In the genomic region with DNA sequence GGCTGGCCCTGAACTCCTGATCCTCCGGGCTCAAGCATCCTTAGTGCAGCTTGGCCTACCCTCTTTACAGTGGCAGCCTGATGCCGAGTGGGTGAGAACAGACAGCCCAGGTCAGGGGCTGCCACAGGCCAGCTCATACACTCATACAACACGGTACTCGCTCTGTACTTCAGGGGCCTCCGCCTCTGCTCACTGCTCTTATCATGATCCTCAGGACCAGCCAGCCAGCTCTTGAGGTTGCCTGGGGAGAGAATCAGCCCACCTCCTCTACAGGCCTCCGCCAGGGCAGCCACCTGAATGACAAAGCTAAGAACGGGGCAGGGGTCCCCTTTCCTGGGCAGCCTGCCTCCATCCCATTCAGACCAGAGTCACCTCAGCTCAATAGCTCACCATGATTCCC, we compare ENCODE assay signal across 10 mouse cellular contexts. TPM values are rescaled to one million over a fixed set of nuclear protein-coding genes. Genes with fewer than 3 reads are reported as not detected.
A peak's percentile ranks its signal among the peaks of the same experiment; 100 is the strongest.
DNase-seq lines count a peak whose midpoint lies in the region; ATAC-seq and TF ChIP-seq lines count a peak whose summit lies in the region.
"Had no signal": no experiment of that assay in that cellular context is flagged by ENCODE, and none has a peak within 500 bp of the region (broad histone marks: within the 10 kb centered on the region; RNA-seq: fewer than 3 reads in every experiment).

No protein-coding gene starts in this region.

- peaks cover 73% of the 10 kb centered on the region for H3K4me1 ChIP-seq in cerebellum, adult 2 months (ENCODE audit: control insufficient read depth, insufficient read depth, low read length)
- peaks cover 72% of the 10 kb centered on the region for H3K4me1 ChIP-seq in hindbrain, embryonic 10.5 days (replicated peaks)
- H3K4me1 ChIP-seq in hindbrain, postnatal 0 days (ENCODE audit: insufficient read depth, low read length), result peaks cover 26% of the 10 kb centered on the region
- H3K4me1 ChIP-seq in stomach, embryonic 15.5 days, result peaks cover 49% of the 10 kb centered on the region
- peaks cover 11% of the 10 kb centered on the region for H3K4me1 ChIP-seq in stomach, postnatal 0 days (replicated peaks; ENCODE audit: control insufficient read depth, insufficient read depth)
- peaks cover 14% of the 10 kb centered on the region for H3K4me1 ChIP-seq in midbrain, postnatal 0 days (ENCODE audit: insufficient read depth, low read length)

- H3K4me3 ChIP-seq in cerebellum, adult 2 months (replicated peaks; ENCODE audit: insufficient read depth, low read depth, low read length), result no peak overlapping the region
- H3K4me3 ChIP-seq in hindbrain, embryonic 10.5 days, result no peak overlapping the region
- H3K4me3 ChIP-seq in hindbrain, postnatal 0 days (ENCODE audit: low read length), result no peak overlapping the region
- H3K4me3 ChIP-seq in stomach, embryonic 15.5 days (replicated peaks), result no peak overlapping the region
- no peak overlapping the region for H3K4me3 ChIP-seq in stomach, postnatal 0 days (ENCODE audit: low read depth, low read length)
- H3K4me3 ChIP-seq in midbrain, postnatal 0 days (ENCODE audit: low read depth, low read length), result no peak overlapping the region

- H3K9me3 ChIP-seq in hindbrain, embryonic 10.5 days, result no peaks in the 10 kb centered on the region
- no peaks in the 10 kb centered on the region for H3K9me3 ChIP-seq in hindbrain, postnatal 0 days (ENCODE audit: low read length)
- H3K9me3 ChIP-seq in stomach, embryonic 15.5 days, result no peaks in the 10 kb centered on the region
- H3K9me3 ChIP-seq in stomach, postnatal 0 days (ENCODE audit: control insufficient read depth, low read length), result no peaks in the 10 kb centered on the region
- H3K9me3 ChIP-seq in midbrain, postnatal 0 days (ENCODE audit: low read length), result no peaks in the 10 kb centered on the region

- 77% methylated on average over 7 of the region's 7 CpGs for whole genome bisulfite sequencing in cerebellum, adult 2 months
- 84% methylated on average over 7 of the region's 7 CpGs for WGBS in hindbrain, embryonic 10.5 days
- WGBS in hindbrain, postnatal 0 days, result 77% methylated on average over 7 of the region's 7 CpGs
- WGBS in stomach, embryonic 15.5 days, result 81% methylated on average over 7 of the region's 7 CpGs
- 88% methylated on average over 7 of the region's 7 CpGs for WGBS in stomach, postnatal 0 days
- WGBS in midbrain, postnatal 0 days, result 82% methylated on average over 7 of the region's 7 CpGs

- no peak for TF ChIP-seq EP300 in stomach, postnatal 0 days (optimal IDR thresholded peaks at IDR 0.05)

- H3K9ac ChIP-seq in hindbrain, postnatal 0 days (replicated peaks; ENCODE audit: low read length), result no peak overlapping the region
- no peak overlapping the region for H3K9ac ChIP-seq in stomach, embryonic 15.5 days
- no peak overlapping the region for H3K9ac ChIP-seq in stomach, postnatal 0 days (ENCODE audit: low read length)
- no peak overlapping the region for H3K9ac ChIP-seq in midbrain, postnatal 0 days (replicated peaks; ENCODE audit: low read length, poor library complexity, severe bottlenecking)

- peak overlapping the region; percentile 41 for H3K27ac ChIP-seq in cerebellum, adult 2 months (ENCODE audit: insufficient read depth, low read length)
- peak overlapping the region; percentile 66 for H3K27ac ChIP-seq in hindbrain, embryonic 10.5 days
- no peak overlapping the region for H3K27ac ChIP-seq in hindbrain, postnatal 0 days
- H3K27ac ChIP-seq in stomach, embryonic 15.5 days, result 0 out of 2 replicates have a peak overlapping the region, but pooled peaks have one; percentile 17
- H3K27ac ChIP-seq in stomach, postnatal 0 days (replicated peaks), result no peak overlapping the region
- H3K27ac ChIP-seq in midbrain, postnatal 0 days (ENCODE audit: low read depth, low read length), result no peak overlapping the region

- H3K36me3 ChIP-seq in hindbrain, embryonic 10.5 days, result peaks cover 76% of the 10 kb centered on the region
- H3K36me3 ChIP-seq in hindbrain, postnatal 0 days (ENCODE audit: insufficient read depth, low read length), result peaks cover 23% of the 10 kb centered on the region; the same call in 1 of the 2 replicates
- peaks cover 42% of the 10 kb centered on the region for H3K36me3 ChIP-seq in stomach, embryonic 15.5 days
- peaks cover 24% of the 10 kb centered on the region; the same call in 1 of the 2 replicates for H3K36me3 ChIP-seq in stomach, postnatal 0 days (ENCODE audit: control insufficient read depth, insufficient read depth, low read length)
- peaks cover 35% of the 10 kb centered on the region for H3K36me3 ChIP-seq in midbrain, postnatal 0 days (ENCODE audit: insufficient read depth, low read length)

- TF ChIP-seq POLR2A in cerebellum, adult 2 months (IDR thresholded peaks at IDR 0.05; ENCODE audit: borderline replicate concordance, insufficient read depth, low read length), result no peak

- H3K4me2 ChIP-seq in hindbrain, postnatal 0 days (ENCODE audit: low read depth, low read length), result no peak overlapping the region
- no peak overlapping the region for H3K4me2 ChIP-seq in stomach, embryonic 15.5 days
- no peak overlapping the region for H3K4me2 ChIP-seq in stomach, postnatal 0 days (replicated peaks; ENCODE audit: low read depth)
- H3K4me2 ChIP-seq in midbrain, postnatal 0 days (ENCODE audit: low read depth, low read length, poor library complexity, severe bottlenecking), result no peak overlapping the region

- no peaks in the 10 kb centered on the region for H3K27me3 ChIP-seq in cerebellum, adult 2 months (ENCODE audit: control insufficient read depth, insufficient read depth, low read length)
- H3K27me3 ChIP-seq in hindbrain, embryonic 10.5 days (ENCODE audit: insufficient read depth, poor library complexity, severe bottlenecking), result peaks cover 21% of the 10 kb centered on the region
- H3K27me3 ChIP-seq in hindbrain, postnatal 0 days (ENCODE audit: insufficient read depth, low read length), result no peaks in the 10 kb centered on the region
- no peaks in the 10 kb centered on the region for H3K27me3 ChIP-seq in stomach, embryonic 15.5 days (replicated peaks)
- H3K27me3 ChIP-seq in stomach, postnatal 0 days (ENCODE audit: control insufficient read depth, insufficient read depth, low read length), result no peaks in the 10 kb centered on the region
- no peaks in the 10 kb centered on the region for H3K27me3 ChIP-seq in midbrain, postnatal 0 days (ENCODE audit: insufficient read depth, low read length)

- ATAC-seq in hindbrain, postnatal 0 days, result no peak
- ATAC-seq in stomach, embryonic 15.5 days (ENCODE audit: insufficient read depth, low FRiP score, low read depth), result no peak
- no peak for ATAC-seq in stomach, postnatal 0 days (ENCODE audit: low FRiP score, low TSS enrichment)
- no peak for ATAC-seq in midbrain, postnatal 0 days (ENCODE audit: low FRiP score)
- ATAC-seq: inflammation-experienced regulatory T-cells, adult 6 months had no signal

- DNase-seq in cerebellum, adult 2 months, result no peak
- no peak for DNase-seq in cerebellum, adult 9-11 months
- DNase-seq in hindbrain, embryonic 10.5 days (ENCODE audit: low spot score), result no peak
- no peak for DNase-seq in hindbrain, postnatal 0 days (ENCODE audit: low spot score)
- DNase-seq in stomach, postnatal 0 days (ENCODE audit: low spot score), result no peak
- no peak for DNase-seq in retina, embryonic 14.5 days (ENCODE audit: low spot score)
- no peak for DNase-seq in midbrain, postnatal 0 days (ENCODE audit: low spot score)

- TF ChIP-seq CTCF in cerebellum, adult 2 months (IDR thresholded peaks at IDR 0.05; ENCODE audit: borderline replicate concordance, insufficient read depth, low read depth, low read length), result no peak
- no peak for TF ChIP-seq CTCF in hindbrain, postnatal 0 days (IDR thresholded peaks at IDR 0.05; ENCODE audit: low read depth)
- TF ChIP-seq CTCF in stomach, postnatal 0 days (IDR thresholded peaks at IDR 0.05; ENCODE audit: low read depth), result no peak
- no peak for TF ChIP-seq CTCF in midbrain, postnatal 0 days (IDR thresholded peaks at IDR 0.05)

RNA-seq across cellular contexts. Expression of gene Rflna, which starts 50.6 kb away (rescaled TPM):
- 0.61 and 1.4 TPM in 2 replicates for polyA plus RNA-seq in cerebellum, adult 2 months (2012; rRNA removed)
- 4.3 and 7.7 TPM in 2 replicates for polyA plus RNA-seq in hindbrain, embryonic 10.5 days (2016; fragmentation: Nextera tagmentation; extraction: Ambion mirVana)
- 9.8 and 14.2 TPM in 2 replicates for total RNA-seq in hindbrain, postnatal 0 days (2014; rRNA removed)
- 7.4 and 7.5 TPM in 2 replicates for polyA plus RNA-seq in hindbrain, postnatal 0 days (2015; fragmentation: Nextera tagmentation; extraction: Ambion mirVana)
- 3.6 and 4.4 TPM in 2 replicates for polyA plus RNA-seq in stomach, embryonic 15.5 days (2015; fragmentation: Nextera tagmentation; extraction: Ambion mirVana)
- polyA plus RNA-seq in stomach, postnatal 0 days (2015; fragmentation: Nextera tagmentation; extraction: Ambion mirVana), result 1.8 and 2.3 TPM in 2 replicates
- 6.1 and 10.6 TPM in 2 replicates for total RNA-seq in midbrain, postnatal 0 days (2014; rRNA removed)
- 7.2 and 8.6 TPM in 2 replicates for polyA plus RNA-seq in midbrain, postnatal 0 days (2015; fragmentation: Nextera tagmentation; extraction: Ambion mirVana)
- total RNA-seq: megakaryocyte, adult 5-6 weeks had no signal

Comparison
In these comparisons a context has a peak if more than half of its experiments do, and no peak if none do; other contexts are left out.
1. H3K27ac ChIP-seq: peak in cerebellum, adult 2 months (single experiment), hindbrain, embryonic 10.5 days (single experiment) and stomach, embryonic 15.5 days (single experiment); none in hindbrain, postnatal 0 days (single experiment), stomach, postnatal 0 days (single experiment) and midbrain, postnatal 0 days (single experiment).